Mouse (Mus musculus): ENCODE data around the gene Ankrd44.

GRCm38 (mm10) chr1:54913379-54913873 lies 12.8 kb downstream of the Ankrd44 start:
- TF ChIP-seq CHD2 (IDR thresholded peaks at IDR 0.05; ENCODE audit: low read length) (0 out of 2 replicates have a peak, but pooled peaks have one; percentile 21), CTCF (conservative IDR thresholded peaks at IDR 0.05 in 1 of 2, IDR thresholded peaks at IDR 0.05 in 1 of 2; ENCODE audit: low read depth in 2 of 2, low read length in 2 of 2) (no peak), GABPA (IDR thresholded peaks at IDR 0.05; ENCODE audit: insufficient replicate concordance, low read depth, low read length) (no peak), CHD1 (IDR thresholded peaks at IDR 0.05; ENCODE audit: low read depth, low read length) (no peak)

Measured in CH12.LX (cell line).